Mouse (Mus musculus): Measurements from ENCODE around the gene Isyna1. TPM values are rescaled to one million over a fixed set of nuclear protein-coding genes. Genes with fewer than 3 reads are reported as not detected.
"Not testable (repeated sequence)": the region's sequence is repeated elsewhere in the genome, so short reads cannot be mapped to it uniquely, and the experiment has no call there.

Isyna1 gene
- total RNA-seq, 2 experiments from 2014 or later: 51.9 to 52.1 TPM

DNA sequence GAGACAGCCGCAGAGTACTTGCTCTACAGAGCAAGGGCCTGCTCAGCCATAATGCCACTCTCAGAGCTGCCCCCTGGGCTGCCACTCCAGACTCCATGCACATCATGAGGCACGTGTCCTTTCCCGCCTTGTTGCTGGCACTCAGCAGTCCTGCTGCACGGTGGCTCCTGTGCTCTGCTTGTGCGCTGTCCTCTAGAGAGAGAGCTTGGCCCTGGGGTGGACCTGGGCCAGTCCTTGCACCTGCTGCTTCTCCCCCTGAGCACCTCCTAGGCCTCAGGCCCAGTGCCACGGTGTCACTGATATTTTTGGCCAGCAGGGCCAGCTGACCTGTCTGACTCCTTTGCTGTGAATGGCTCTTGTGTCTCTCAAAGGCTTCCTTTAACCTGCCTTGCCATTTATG, 23.2 kb upstream of the Isyna1 start:
- DNase-seq (ENCODE audit: low spot score in 2 of 2): no peak
- intact Hi-C loops (cut with DNase I): no loop called here

DNA sequence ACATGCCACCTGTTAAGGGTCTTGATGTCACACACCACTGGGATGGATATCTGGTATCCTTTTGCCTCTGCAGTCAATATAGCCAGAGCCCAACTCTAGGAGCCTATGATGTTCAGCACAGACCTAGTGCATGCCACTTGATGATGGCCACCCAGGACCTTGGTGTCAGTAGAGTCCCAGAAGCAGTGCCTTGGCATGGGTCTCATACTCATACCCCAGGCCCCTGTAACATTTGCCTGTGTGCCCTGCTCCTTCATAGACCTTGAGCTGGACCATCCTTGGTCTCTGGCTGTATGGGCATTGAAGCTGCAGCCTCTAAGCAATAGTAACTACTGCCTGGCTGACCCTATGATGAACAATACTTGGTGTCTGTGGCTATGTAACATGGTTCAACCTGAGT, 19.9 kb upstream of the Isyna1 start:
- DNase-seq (ENCODE audit: low spot score in 2 of 2): no peak
- intact Hi-C loops (cut with DNase I): no loop called here

DNA sequence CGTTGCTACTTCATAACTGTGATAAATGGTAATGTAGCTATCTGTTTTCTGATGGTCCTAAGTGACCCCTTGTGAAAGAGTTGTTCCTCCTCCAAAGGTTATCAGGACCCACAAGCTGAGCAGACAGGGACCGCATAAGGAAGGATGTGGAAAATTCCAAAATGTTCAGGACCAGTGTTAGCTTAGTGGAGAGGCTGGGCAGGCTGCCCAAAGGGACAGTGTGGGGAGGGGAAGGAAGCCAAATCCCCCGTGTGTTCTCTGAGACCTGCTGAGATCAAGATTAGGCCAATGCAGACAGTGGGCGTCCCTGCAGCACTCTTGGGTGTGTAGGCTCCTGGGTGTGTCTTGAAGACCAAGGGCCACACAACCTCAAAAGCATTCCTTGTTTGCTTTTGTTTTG, 19.3 kb upstream of the Isyna1 start:
- DNase-seq (ENCODE audit: low spot score in 2 of 2): peak in 1 of 2 experiments; percentile 57
- intact Hi-C loops (cut with DNase I): no loop called here

DNA sequence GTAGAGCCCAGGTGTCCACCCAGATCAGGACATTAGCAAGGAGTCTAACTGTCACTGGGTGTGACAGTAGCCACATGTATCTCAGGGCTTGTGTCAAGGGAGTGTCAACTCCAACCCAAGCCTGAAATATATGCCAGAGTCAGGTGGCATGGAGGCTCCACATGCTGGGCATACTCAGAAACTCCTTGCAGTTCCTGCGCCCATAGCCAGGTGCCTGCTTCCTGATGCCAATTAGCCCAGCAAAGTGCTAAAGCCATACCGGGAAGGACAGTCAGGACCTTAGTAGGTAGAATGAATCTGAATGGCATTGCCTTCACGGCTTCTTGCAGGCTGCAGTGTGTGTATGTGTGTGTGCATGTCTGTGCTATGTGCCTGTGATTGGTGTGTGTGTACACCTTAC, 17.0 kb upstream of the Isyna1 start:
- intact Hi-C loops (cut with DNase I): no loop called here
- DNase-seq (ENCODE audit: low spot score in 2 of 2): no peak

DNA sequence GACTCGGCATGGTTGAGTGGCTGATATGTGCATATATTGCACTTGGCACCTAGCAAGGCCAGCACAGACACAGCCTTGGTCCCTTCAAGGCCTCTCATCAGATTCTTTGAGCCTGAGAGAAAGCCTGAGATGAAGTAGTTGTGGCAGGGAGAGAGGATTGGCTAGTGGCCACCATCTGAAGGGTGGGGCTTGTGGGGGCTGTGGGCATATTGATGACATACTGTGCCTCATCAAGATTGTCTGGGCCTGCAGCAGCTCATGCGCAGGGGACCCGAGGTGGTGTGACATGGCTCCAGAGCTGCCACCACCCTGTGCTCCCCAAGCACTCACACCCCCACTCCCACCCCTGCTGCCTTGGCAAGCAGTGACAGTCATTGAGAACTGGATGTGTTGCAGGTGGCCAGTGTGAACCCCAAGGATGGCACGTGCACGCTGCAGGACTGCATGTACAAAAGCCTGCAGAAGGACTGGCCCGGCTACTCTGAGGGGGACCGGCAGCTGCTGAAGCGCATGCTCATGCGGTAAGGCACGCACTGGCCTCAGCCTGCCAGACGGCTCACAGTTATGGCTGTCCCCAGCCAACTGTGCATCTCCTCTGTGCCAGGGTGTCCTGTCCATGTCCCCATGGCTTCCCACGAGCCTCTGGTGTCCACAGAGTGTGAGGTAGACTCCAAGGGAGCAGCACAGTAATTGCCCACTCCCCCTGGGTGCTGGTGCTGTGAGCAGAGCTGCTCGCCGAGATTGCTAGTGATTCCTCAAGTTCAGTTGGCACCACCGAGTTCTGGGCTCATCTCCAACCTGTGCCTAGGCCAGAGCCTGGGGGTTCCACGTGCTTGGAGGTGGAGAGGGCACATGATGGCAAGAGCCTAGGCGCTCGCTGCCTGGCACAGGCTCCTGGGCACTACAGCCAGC, 10.4 kb upstream of the Isyna1 start:
- peak in 1 of 2 experiments; percentile 20 for DNase-seq (ENCODE audit: low spot score in 2 of 2)
- intact Hi-C loops (cut with DNase I): loop anchor here (2.0 kb wide), 1 partner anchor 23 kb away; no protein-coding TSS in a partner anchor

DNA sequence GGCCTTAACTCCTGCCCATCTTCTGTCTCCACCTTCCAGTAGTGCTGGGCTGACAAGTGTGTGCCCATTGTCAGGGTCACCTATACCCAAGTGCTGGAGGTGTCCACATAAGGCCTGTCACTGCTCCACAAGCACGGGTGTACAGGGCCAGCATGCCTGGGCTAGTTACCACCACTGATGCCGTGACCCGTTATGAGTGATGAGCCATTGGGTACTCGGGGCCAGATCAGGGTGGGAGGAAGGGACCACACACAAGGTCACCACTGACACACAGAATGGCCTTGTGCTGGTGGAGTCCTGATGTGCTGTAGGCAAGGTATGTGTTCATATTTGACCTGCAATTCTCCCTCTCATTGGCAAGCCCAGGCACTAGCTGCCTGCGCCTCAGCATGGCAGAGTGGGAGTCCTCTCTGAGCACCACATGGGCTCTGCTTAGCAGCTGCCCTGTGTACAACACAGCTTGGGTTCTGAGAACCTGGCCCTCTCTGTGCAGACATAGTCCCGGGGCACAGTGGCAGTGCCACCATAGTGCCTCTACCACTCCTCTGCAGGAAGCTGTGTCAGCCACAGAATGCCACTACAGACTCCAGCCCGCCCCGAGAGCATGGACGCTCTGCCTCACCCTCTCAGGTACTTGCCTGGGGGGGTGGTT, 9.4 kb upstream of the Isyna1 start:
- intact Hi-C loops (cut with DNase I): loop anchor here (2.0 kb wide), 1 partner anchor 24 kb away; no protein-coding TSS in a partner anchor
- no peak for DNase-seq (ENCODE audit: low spot score in 2 of 2)

DNA sequence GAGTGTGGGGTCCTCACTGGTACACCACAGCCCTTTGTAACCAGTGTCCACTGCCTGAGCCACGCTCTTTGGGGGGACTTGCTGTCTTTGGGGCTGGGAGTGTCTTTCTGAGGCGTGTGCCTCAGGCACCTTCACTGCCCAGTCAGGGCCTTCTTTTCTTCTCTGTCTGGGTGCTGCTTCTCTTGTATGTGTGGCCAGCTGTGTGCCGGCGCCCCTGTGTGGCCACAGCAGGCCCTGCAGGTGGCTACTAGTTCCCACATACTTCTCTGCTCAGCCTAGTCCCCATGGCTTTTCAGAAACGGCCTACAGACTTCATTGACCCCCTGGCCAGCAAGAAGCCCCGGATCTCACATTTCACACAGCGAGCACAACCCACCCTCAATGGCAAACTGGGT, 8.9 kb upstream of the Isyna1 start:
- peak in 1 of 2 experiments; percentile 74 for DNase-seq (ENCODE audit: low spot score in 2 of 2)
- intact Hi-C loops (cut with DNase I): loop anchor here (2.0 kb wide), 1 partner anchor 24 kb away; no protein-coding TSS in a partner anchor

DNA sequence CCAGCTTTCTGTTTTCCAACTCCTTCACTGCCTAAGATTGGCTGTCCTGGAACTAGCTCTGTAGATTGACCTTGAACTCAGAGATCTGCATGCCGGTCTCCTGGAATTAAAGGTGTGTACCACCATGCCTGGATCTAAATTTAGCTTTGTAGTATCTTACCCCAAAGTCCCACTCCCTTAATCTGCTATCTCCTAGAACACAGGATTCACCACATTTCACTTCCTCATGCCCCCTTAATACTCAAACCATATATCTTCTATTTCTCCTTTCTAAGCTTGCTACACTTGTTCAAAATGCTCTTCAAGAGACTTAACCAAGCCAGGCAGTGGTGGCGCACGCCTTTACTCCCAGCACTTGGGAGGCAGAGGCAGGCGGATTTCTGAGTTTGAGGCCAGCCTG, 6.2 kb upstream of the Isyna1 start:
- intact Hi-C loops (cut with DNase I); DNase-seq (ENCODE audit: low spot score in 2 of 2): not testable (repeated sequence)

DNA sequence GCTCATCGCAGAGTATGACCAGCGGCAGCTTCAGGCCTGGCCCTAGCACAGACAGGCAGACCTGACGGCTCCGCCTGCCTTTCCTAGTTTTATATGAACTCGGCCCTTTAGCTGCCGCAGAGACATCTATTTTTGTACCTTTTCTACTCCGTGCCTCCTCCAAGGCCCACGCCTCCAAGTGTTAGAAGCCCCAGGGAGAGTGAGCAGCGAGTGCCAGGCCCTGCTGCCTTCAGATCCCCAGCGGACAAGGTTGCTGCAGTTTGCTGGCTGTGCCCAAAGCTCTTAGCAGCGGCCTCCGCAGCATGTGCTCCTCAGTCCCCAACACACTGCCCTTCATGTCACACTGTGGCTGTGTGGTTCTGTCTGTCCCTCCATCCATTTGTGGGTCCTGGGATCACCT, 2.6 kb upstream of the Isyna1 start:
- DNase-seq (ENCODE audit: low spot score in 2 of 2): peak in 1 of 2 experiments; percentile 63
- intact Hi-C loops (cut with DNase I): no loop called here

DNA sequence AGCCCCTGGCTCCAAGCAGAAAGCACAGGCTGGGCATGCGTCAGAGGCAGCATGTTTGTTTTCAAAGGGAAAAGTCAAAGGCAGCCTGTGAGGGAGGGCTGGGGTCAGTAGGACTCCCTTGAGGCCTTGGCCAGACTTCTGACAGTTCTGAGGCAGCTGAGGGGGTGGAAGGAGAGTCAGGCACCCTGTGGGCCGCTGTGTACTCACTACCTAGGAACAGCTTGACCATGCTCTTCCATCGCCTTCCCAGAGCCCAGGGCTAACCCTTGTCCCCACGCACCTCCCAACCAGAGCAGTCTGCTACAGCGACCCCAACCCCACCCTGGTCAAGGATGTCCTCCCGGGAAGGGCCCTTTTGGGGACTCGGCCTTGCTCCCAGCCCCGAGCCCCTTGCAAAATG, 1.0 kb upstream of the Isyna1 start:
- intact Hi-C loops (cut with DNase I): no loop called here
- peak in 1 of 2 experiments; percentile 35 for DNase-seq (ENCODE audit: low spot score in 2 of 2)

DNA sequence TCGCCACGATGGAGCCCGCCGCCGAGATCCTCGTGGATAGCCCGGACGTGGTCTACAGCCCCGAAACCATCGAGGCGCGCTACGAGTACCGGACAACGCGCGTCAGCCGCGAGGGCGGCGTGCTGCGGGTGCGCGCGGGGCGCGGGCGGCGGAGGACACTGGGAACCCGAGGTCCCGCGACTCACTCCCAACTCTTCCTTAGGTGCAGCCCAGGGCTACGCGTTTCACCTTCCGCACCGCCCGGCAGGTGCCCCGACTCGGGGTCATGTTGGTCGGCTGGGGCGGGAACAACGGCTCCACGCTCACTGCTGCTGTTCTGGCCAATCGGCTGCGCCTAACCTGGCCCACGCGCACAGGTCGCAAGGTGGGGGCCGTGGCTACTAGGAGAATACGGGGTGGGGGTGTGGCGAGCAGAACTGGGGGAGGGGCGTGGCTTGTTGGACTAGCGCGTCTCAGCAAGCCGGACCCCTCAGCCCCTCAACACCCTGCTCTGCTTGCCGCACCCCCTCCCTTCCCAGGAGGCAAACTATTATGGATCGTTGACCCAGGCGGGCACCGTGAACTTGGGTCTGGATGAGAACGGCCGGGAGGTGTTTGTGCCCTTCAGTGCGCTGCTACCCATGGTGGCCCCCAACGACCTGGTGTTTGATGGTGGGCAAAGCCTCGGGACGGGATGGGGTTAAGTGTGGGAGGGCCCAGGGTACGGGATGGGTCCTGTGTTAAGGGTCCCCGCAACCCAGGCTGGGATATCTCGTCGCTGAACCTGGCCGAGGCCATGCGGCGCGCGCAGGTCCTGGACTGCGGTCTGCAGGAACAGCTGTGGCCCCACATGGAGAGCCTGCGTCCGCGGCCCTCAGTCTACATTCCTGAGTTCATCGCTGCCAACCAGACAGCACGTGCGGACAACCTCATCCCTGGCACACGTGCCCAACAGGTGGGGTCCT, 720 bp downstream of the Isyna1 start:
- intact Hi-C loops (cut with DNase I): loop anchor here (1.0 kb wide), 1 partner anchor 13 kb away; the partner anchor contains the start of gene Ssbp4
- no peak for DNase-seq (ENCODE audit: low spot score in 2 of 2)

DNA sequence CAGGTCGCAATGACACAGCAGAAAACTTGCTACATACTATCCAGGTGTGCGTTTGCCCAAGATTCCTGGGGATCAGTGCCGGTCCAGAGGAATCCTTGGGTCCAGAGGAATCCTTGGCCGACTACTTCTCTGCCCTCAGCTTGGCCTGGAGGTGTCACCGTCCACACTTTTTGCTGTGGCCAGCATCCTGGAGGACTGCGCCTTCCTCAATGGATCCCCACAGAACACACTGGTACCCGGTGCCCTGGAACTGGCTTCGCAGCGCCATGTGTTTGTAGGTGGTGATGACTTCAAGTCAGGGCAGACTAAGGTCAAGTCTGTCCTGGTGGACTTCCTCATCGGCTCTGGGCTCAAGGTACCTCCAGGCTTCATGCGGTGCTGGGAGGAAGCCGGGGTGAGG, 1.6 kb downstream of the Isyna1 start:
- intact Hi-C loops (cut with DNase I): no loop called here
- DNase-seq (ENCODE audit: low spot score in 2 of 2): no peak

DNA sequence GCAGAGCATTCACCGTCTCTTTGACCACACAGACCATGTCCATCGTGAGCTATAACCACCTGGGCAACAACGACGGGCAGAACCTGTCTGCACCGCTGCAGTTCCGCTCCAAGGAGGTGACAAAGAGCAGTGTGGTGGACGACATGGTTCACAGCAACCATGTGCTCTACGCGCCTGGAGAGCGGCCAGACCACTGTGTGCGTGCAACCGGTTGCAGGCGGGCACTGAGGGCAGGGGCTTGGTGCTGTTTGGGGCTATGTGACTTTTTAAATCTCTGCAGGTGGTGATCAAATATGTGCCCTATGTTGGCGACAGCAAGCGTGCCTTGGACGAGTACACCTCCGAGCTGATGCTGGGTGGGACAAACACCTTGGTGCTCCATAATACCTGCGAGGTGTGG, 2.0 kb downstream of the Isyna1 start:
- no peak for DNase-seq (ENCODE audit: low spot score in 2 of 2)
- intact Hi-C loops (cut with DNase I): no loop called here

DNA sequence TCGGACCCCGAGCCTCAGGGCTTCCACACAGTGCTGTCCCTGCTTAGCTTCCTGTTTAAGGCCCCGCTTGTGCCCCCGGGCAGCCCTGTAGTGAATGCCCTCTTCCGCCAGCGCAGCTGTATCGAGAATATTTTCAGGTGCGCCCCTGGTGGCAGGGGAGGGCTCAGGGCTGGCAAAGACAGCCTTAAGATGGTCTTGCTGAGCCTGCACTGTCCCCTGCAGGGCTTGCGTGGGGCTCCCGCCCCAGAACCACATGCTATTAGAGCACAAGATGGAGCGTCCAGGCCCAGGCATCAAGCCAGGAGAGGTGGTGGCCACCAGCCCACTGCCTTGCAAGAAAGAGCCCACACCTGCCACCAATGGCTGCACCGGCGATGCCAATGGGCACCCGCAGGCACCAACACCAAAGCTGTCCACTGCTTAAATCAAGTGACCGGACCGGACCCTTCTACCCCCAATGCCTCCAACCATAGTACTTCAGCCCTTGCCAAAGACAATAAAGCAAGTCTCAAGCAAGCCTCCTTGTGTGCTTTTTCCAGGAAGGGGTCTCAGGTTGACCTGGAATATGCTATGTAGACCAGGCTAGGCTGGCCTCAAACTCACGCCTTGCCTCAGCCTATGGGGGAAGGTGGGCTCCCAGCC, 2.7 kb downstream of the Isyna1 start:
- intact Hi-C loops (cut with DNase I): no loop called here
- DNase-seq (ENCODE audit: low spot score in 2 of 2): no peak

DNA sequence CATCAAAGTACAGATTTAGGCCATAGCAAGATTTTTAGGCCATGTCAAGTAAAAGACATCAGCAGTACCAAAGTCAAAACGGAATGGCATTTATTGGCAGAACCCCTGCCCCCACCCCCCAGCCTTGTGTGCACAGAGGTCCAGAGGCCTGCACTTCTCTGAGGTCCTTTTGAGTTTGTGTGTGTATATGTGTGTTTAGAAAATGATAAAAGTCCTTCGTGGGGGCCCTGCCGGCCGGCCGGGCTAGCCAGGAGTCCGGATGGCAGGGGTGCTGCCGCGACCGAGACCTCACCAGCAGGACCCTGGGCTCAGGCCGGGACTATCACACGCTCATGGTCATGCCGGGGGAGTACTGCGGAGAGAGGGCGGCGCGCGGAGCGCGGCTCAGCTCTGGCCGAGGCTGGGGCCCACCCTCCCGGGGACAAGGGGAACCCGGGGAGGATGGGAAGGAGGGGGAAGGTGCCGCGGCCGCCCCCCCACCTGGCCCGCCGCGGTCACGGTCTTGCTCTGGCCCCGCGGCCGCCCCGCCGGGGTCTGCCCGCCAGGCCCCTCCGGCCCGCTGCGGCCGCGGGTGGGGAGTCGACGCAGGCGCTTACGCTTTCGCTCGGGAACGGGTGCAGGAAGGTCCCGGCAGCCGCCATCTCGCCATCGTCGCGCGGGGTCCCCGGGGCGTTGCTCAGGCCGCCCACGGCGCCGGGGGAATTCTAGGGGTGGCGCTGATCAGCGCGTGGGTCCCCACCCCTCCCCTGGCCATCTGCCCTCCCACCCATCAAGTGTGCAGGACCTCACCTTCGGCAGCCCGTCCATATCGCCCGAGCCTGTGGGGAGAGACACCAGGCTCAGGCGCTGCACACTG, 3.5 kb downstream of the Isyna1 start:
- intact Hi-C loops (cut with DNase I): no loop called here
- no peak for DNase-seq (ENCODE audit: low spot score in 2 of 2)

DNA sequence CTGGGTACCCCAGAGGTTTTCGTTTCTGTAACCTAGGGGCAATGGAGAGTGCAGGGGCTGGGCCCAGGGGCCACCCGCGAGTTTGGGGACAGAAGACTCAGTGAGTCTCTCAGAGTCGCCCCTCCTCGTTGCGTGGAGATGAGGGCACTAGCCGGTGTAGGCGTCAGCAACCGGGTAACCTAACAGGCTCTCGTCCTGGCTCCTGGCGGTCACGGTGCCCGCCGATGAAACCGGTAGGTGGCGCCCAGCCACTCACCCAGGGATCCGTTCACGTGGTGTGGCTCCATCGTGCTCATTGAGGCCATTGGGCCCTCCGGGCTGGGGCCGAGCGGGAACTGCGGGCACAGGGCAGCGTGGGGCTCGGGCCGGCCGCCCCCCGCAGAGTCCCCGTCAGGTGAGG, 4.1 kb downstream of the Isyna1 start:
- peak; percentile 87 to 88 for DNase-seq (ENCODE audit: low spot score in 2 of 2)
- intact Hi-C loops (cut with DNase I): no loop called here

DNA sequence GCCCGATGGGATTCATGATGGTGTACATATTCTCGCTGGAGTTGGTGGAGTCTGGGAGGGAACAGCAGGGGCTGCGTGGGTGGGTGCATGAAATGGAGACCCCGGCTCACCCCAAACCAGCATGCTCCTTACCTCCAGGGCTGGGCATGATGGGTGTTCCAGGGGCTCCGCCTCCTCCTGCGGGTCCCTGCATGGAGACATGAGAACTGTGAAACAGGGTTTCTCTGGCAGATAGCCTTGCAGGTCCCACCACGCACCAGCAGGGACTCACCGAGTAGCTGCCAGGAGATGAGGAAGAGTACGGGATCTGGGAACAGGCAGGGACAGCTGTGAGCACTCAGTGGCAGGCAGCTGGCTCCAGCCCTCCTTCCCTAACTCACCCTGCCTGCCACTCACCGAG, 4.5 kb downstream of the Isyna1 start:
- intact Hi-C loops (cut with DNase I): no loop called here
- peak in 1 of 2 experiments; percentile 56 for DNase-seq (ENCODE audit: low spot score in 2 of 2)

DNA sequence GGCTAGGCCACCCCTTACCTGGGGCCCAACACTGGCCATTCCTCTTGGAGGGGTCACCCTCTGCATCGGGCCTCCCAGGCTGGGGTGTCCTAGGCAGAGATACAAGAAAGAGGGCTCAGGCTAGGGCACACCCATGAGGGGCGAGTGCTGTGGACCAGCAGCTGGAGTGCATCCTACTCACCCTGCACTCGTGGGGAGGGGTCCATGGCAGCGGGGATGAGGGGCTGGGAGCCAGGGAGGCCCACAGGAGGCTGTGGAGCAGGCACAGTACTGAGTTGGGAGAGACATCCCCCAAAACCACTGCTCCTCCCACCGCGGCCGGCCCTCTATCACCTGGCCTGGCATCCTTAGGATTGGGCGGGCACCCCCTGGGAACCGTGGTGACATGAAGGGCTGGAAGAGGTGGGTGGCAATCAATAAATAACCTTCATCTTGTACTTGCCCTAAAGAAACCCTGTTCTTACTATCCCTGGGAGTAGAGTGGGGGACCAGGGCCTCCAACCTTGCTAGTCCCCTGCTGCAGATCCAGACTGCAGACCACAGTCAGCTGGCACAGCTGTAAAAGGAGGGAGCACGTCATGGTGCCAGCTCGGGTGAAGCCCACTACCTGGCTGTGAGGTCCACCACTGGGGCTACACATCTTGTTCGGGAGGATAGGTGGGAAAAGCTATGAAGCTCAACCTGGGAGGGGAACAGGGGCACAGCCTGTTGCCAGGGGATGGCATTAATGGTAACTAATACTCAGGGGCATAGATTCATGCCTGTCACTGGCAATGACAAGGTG, 5.5 kb downstream of the Isyna1 start:
- no peak for DNase-seq (ENCODE audit: low spot score in 2 of 2)
- intact Hi-C loops (cut with DNase I): no loop called here

Measured in left cerebral cortex, postnatal 25 days (tissue).